Mouse (Mus musculus) liver, embryonic 13.5 days (tissue): ENCODE measurements at regions not wholly inside any gene's neighbourhood (a gene's known extent, or its start where the extent isn't known, plus 50 kb on each side); places are given as distances from the start of the nearest gene placed in this dataset. TPM values are rescaled to one million over a fixed set of nuclear protein-coding genes. Genes with fewer than 3 reads are reported as not detected.

Experiments
- ATAC-seq: fragments of 200-750 bp; cut with Nextera tagmentation; 2 replicates; pipeline ENCODE4 v1.8.0; 2017; ENCODE audit warnings: low read depth, mild to moderate bottlenecking, moderate number of reproducible peaks, moderate library complexity
- DNase-seq: peaks from one replicate; pipeline ENCODE4 v3.0.0; 2022
- H3K27ac ChIP-seq: fragments of 300-500 bp; sonication (generic); 2 replicates; pipeline ENCODE4 v1.5.1; 2015; ENCODE audit warnings: moderate library complexity, mild to moderate bottlenecking, inconsistent platforms
- H3K27me3 ChIP-seq: fragments of 300-500 bp; sonication (generic); 2 replicates; pipeline ENCODE4 v1.6.1; 2015; ENCODE audit warnings: mild to moderate bottlenecking, inconsistent platforms
- H3K36me3 ChIP-seq: fragments of 300-500 bp; sonication (generic); 2 replicates; pipeline ENCODE4 v1.6.1; 2015; ENCODE audit warnings: mild to moderate bottlenecking, inconsistent platforms
- H3K4me1 ChIP-seq: fragments of 300-500 bp; sonication (generic); replicated peaks from 2 replicates; pipeline ENCODE4 v1.6.1; 2015; ENCODE audit warnings: inconsistent platforms
- H3K4me2 ChIP-seq: fragments of 300-500 bp; sonication (generic); 2 replicates; pipeline ENCODE4 v1.6.1; 2015; ENCODE audit warnings: inconsistent platforms, mild to moderate bottlenecking, moderate library complexity
- H3K4me3 ChIP-seq: fragments of 300-500 bp; sonication (generic); replicated peaks from 2 replicates; pipeline ENCODE4 v1.5.1; 2015; ENCODE audit warnings: mild to moderate bottlenecking, inconsistent platforms
- H3K9ac ChIP-seq: fragments of 300-500 bp; sonication (generic); 2 replicates; pipeline ENCODE4 v1.6.1; 2015; ENCODE audit warnings: mild to moderate bottlenecking, inconsistent platforms
- H3K9me3 ChIP-seq: fragments of 300-500 bp; sonication (generic); replicated peaks from 2 replicates; pipeline ENCODE4 v1.6.1; 2016; ENCODE audit warnings: inconsistent platforms
- WGBS: fragments of 180-500 bp; shearing (Covaris S2); methylation state at CpG from one replicate; pipeline ENCODE4 v1.1.7; 2015; ENCODE audit not compliant: insufficient replicate concordance; 5-methylcytosine and 5-hydroxymethylcytosine counted together
- microRNA-seq: library from miRNA; unstranded; fragments of <30 nt; microRNA quantifications from one replicate; pipeline ENCODE4, GENCODE M21; 2016

GRCm38 (mm10) chr1:83479111-83479510 is 71.1 kb upstream of the Sphkap start:
- Histone ChIP-seq H3K4me2 (no peak overlapping the region), H3K27ac (no peak overlapping the region), H3K4me3 (no peak overlapping the region), H3K9me3 (no peaks in the 10 kb centered on the region), H3K4me1 (no peaks in the 10 kb centered on the region), H3K9ac (no peak overlapping the region), H3K27me3 (no peaks in the 10 kb centered on the region), H3K36me3 (no peaks in the 10 kb centered on the region)
- no peak for ATAC-seq
- 53% methylated on average over 2 of the region's 2 CpGs for WGBS
- DNase-seq, result no peak

Small RNAs in the stretch of these regions (microRNA-seq; reads per million reads assigned to microRNA genes)
- gene Gm25754, result not detected
